ENCODE assay signal across 8 mouse cellular contexts in the genomic region with DNA sequence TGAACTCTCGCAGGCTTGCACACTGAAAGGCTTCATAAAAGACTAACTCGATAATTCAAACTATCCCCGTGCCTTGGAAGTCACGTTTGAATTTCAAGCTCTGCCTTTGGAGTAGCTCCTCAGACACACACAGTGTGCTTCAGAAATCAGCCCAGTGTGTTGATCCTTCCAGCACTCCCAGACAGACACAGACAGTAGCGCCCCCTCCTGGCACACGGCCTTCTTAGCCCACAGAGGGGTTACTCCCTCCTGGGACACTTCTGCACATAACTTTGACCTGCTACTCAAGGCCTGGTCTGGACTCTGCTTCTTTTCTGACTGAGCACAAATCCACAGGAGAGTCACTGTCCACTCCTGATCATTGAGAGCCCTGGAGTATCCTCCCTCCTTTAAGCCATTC.
DNase-seq lines count a peak whose midpoint lies in the region; ATAC-seq and TF ChIP-seq lines count a peak whose summit lies in the region.

No protein-coding gene starts in this region.

- H3K4me3 ChIP-seq in lung, adult 2 months (replicated peaks; ENCODE audit: extremely low read depth, low read depth, low read length): no peak overlapping the region
- H3K4me3 ChIP-seq in bone marrow macrophage, adult 2 months (ENCODE audit: insufficient read depth, low read length): no peak overlapping the region
- no peak overlapping the region for H3K4me3 ChIP-seq in limb, embryonic 10.5 days
- no peak overlapping the region for H3K4me3 ChIP-seq in spleen, adult 2 months (ENCODE audit: extremely low read depth, insufficient read depth, insufficient read length)

- ATAC-seq in CD4-positive, CD25-positive, alpha-beta regulatory T cell, adult 4 months: no peak
- ATAC-seq in activated CD4-positive, CD25-positive, alpha-beta regulatory T cell, adult 4 months: no peak

- 0 out of 2 replicates have a peak, but pooled peaks cover 3% of the 10 kb centered on the region for H3K4me1 ChIP-seq in lung, adult 2 months (ENCODE audit: control insufficient read depth, insufficient read depth, low read length)
- H3K4me1 ChIP-seq in bone marrow macrophage, adult 2 months (ENCODE audit: control insufficient read depth, insufficient read depth, low read length): no peaks in the 10 kb centered on the region
- peaks cover 26% of the 10 kb centered on the region for H3K4me1 ChIP-seq in limb, embryonic 10.5 days
- H3K4me1 ChIP-seq in spleen, adult 2 months (ENCODE audit: control insufficient read depth, insufficient read depth, insufficient read length): peaks cover 12% of the 10 kb centered on the region; the same call in 1 of the 2 replicates

- H3K27me3 ChIP-seq in limb, embryonic 10.5 days (ENCODE audit: low read depth, poor library complexity, severe bottlenecking): no peaks in the 10 kb centered on the region
- H3K27me3 ChIP-seq in spleen, adult 2 months (ENCODE audit: control insufficient read depth, insufficient read depth, low read length): no peaks in the 10 kb centered on the region

- TF ChIP-seq POLR2A in lung, adult 2 months (IDR thresholded peaks at IDR 0.05; ENCODE audit: borderline replicate concordance, extremely low read depth, low read depth, low read length): no peak
- TF ChIP-seq POLR2A in bone marrow macrophage, adult 2 months (IDR thresholded peaks at IDR 0.05; ENCODE audit: borderline replicate concordance, low read depth, low read length): no peak
- no peak for TF ChIP-seq POLR2A in spleen, adult 2 months (IDR thresholded peaks at IDR 0.05; ENCODE audit: low read depth, low read length)

- 46% methylated on average over 6 of the region's 6 CpGs for WGBS in lung, adult 2 months
- WGBS in limb, embryonic 10.5 days: 42% methylated on average over 6 of the region's 6 CpGs
- WGBS in spleen, adult 2 months: 77% methylated on average over 6 of the region's 6 CpGs

- DNase-seq in CD4-positive, CD25-positive, alpha-beta regulatory T cell, adult 2 months (ENCODE audit: low read depth, low spot score): peak; percentile 82
- peak; percentile 52 for DNase-seq in lung, adult 2 months
- no peak for DNase-seq in lung, adult 18-20 months
- DNase-seq in limb, embryonic 10.5 days (ENCODE audit: low spot score): peak; percentile 61
- DNase-seq in spleen, adult 2 months (ENCODE audit: low read depth in 1 of 2, low spot score in 2 of 2): peak in 1 of 2 experiments; percentile 52

- no peaks in the 10 kb centered on the region for H3K9me3 ChIP-seq in limb, embryonic 10.5 days (replicated peaks)

- peak; percentile 65 for TF ChIP-seq CTCF in lung, adult 2 months (IDR thresholded peaks at IDR 0.05; ENCODE audit: insufficient read depth, low read length)
- TF ChIP-seq CTCF in bone marrow macrophage, adult 2 months (IDR thresholded peaks at IDR 0.05; ENCODE audit: low read depth, low read length): peak; percentile 66
- TF ChIP-seq CTCF in spleen, adult 2 months (IDR thresholded peaks at IDR 0.05; ENCODE audit: extremely low read depth, insufficient read depth, insufficient read length, insufficient replicate concordance): peak; percentile 48; the same call in 1 of the 2 replicates

- H3K36me3 ChIP-seq in limb, embryonic 10.5 days: no peaks in the 10 kb centered on the region
- no peaks in the 10 kb centered on the region for H3K36me3 ChIP-seq in spleen, adult 2 months (ENCODE audit: control insufficient read depth, insufficient read depth, low read length)

- no peak overlapping the region for H3K27ac ChIP-seq in bone marrow macrophage, adult 2 months (ENCODE audit: insufficient read depth, low read depth, low read length)
- no peak overlapping the region for H3K27ac ChIP-seq in limb, embryonic 10.5 days
- H3K27ac ChIP-seq in spleen, adult 2 months (ENCODE audit: insufficient read depth, low read length): no peak overlapping the region

Comparison
In these comparisons a context has a peak if more than half of its experiments do, and no peak if none do; other contexts are left out.
1. DNase-seq: peak in CD4-positive, CD25-positive, alpha-beta regulatory T cell, adult 2 months (single experiment), lung, adult 2 months (single experiment) and limb, embryonic 10.5 days (single experiment); none in lung, adult 18-20 months (0 of 2).
2. Peak in every context shown above with its lines, with median percentiles within 50 percentile points of each other: CTCF ChIP-seq.